Mouse (Mus musculus) embryonic facial prominence, embryonic 10.5 days (tissue): ENCODE results near the gene Bbof1. TPM values are rescaled to one million over a fixed set of nuclear protein-coding genes. Genes with fewer than 3 reads are reported as not detected.

Experiments used
- DNase-seq: peaks from one replicate; pipeline ENCODE4 v3.0.0-alpha.2; 2017; ENCODE audit warnings: low spot score
- H3K27ac ChIP-seq: fragments of 300-500 bp; sonication (generic); replicated peaks from 2 replicates; pipeline ENCODE4 v1.5.1; 2016; ENCODE audit warnings: mild to moderate bottlenecking
- H3K27me3 ChIP-seq: fragments of 300-500 bp; sonication (generic); replicated peaks from 2 replicates; pipeline ENCODE4 v1.6.1; 2016; ENCODE audit warnings: low read depth, mild to moderate bottlenecking; ENCODE audit not compliant: poor library complexity, severe bottlenecking
- H3K36me3 ChIP-seq: fragments of 300-500 bp; sonication (generic); replicated peaks from 2 replicates; pipeline ENCODE4 v1.6.1; 2016; ENCODE audit warnings: mild to moderate bottlenecking, moderate library complexity
- H3K4me1 ChIP-seq: fragments of 300-500 bp; sonication (generic); 2 replicates; pipeline ENCODE4 v1.6.1; 2016
- H3K4me3 ChIP-seq: fragments of 300-500 bp; sonication (generic); 2 replicates; pipeline ENCODE4 v1.5.1; 2016; ENCODE audit warnings: mild to moderate bottlenecking, moderate library complexity
- H3K9me3 ChIP-seq: fragments of 300-500 bp; sonication (generic); 2 replicates; pipeline ENCODE4 v1.6.1; 2016; ENCODE audit warnings: mild to moderate bottlenecking
- WGBS: fragments of 180-500 bp; shearing (Covaris S2); methylation state at CpG from one replicate; pipeline ENCODE4 v1.1.7; 2016; 5-methylcytosine and 5-hydroxymethylcytosine counted together
- polyA plus RNA-seq: library from polyadenylated mRNA; unstranded; fragments of >200 nt; fragmentation: Nextera tagmentation; extraction: Ambion mirVana; gene quantifications from 2 replicates; pipeline ENCODE4 v1.2.1, GENCODE M21; 2016

The Bbof1 gene
- polyA plus RNA-seq, 1 experiment from 2014 or later, result 0.80 TPM

- peak within 1 kb of the TSS; percentile 92 for H3K4me3 ChIP-seq
- H3K4me1 ChIP-seq, result peaks cover 24% of the 10 kb centered on the region
- H3K9me3 ChIP-seq, result no peaks in the 10 kb centered on the region
- peak within 1 kb of the TSS; percentile 84 for H3K27ac ChIP-seq
- peak; percentile 94 for DNase-seq
- H3K36me3 ChIP-seq, result peaks cover 7% of the 10 kb centered on the region
- WGBS, result under 1% methylated on average over 49 of the region's 49 CpGs
- H3K27me3 ChIP-seq, result 0 out of 2 replicates have a peak, but pooled peaks cover 4% of the 10 kb centered on the region
Measured at GRCm38 (mm10) chr12:84450718-84451646, 42.1 kb downstream of the Bbof1 start, which contains the start of the genes Aldh6a1 and Lin52. Gene Aldh6a1 (minus strand): TSS chr12:84451004. Gene Lin52 (plus strand): TSS chr12:84451422.

- Histone ChIP-seq H3K27me3 (no peaks in the 10 kb centered on the region), H3K4me1 (peaks cover 24% of the 10 kb centered on the region), H3K4me3 (peak overlapping the region; percentile 92), H3K36me3 (peaks cover 9% of the 10 kb centered on the region), H3K27ac (peak overlapping the region; percentile 84), H3K9me3 (no peaks in the 10 kb centered on the region)
- WGBS, result 2% methylated on average over 11 of the region's 11 CpGs
- peak; percentile 21 for DNase-seq
Measured at GRCm38 (mm10) chr12:84451801-84452200, 42.9 kb downstream of the Bbof1 start.

GRCm38 (mm10) chr12:84456911-84457310 lies 48.0 kb downstream of the Bbof1 start:
- no peaks in the 10 kb centered on the region; the same call in 1 of the 2 replicates for H3K9me3 ChIP-seq
- no peak overlapping the region for H3K4me3 ChIP-seq
- no peak for DNase-seq
- 93% methylated on average over 3 of the region's 3 CpGs for WGBS
- H3K4me1 ChIP-seq, result peaks cover 11% of the 10 kb centered on the region
- H3K36me3 ChIP-seq, result peaks cover 54% of the 10 kb centered on the region
- H3K27ac ChIP-seq, result no peak overlapping the region
- no peaks in the 10 kb centered on the region for H3K27me3 ChIP-seq

GRCm38 (mm10) chr12:84459845-84460244 lies 51.0 kb downstream of the Bbof1 start:
- Histone ChIP-seq H3K36me3 (peaks cover 80% of the 10 kb centered on the region), H3K4me3 (no peak overlapping the region), H3K4me1 (no peaks in the 10 kb centered on the region), H3K27me3 (no peaks in the 10 kb centered on the region), H3K9me3 (no peaks in the 10 kb centered on the region; the same call in 1 of the 2 replicates), H3K27ac (no peak overlapping the region)
- WGBS, result 63% methylated on average over 1 of the region's 1 CpGs
- DNase-seq, result no peak

- H3K27me3 ChIP-seq, result no peaks in the 10 kb centered on the region
- H3K9me3 ChIP-seq, result no peaks in the 10 kb centered on the region; the same call in 1 of the 2 replicates
- no peak for DNase-seq
- H3K36me3 ChIP-seq, result peaks cover 82% of the 10 kb centered on the region
- no peak overlapping the region for H3K27ac ChIP-seq
- 93% methylated on average over 5 of the region's 5 CpGs for WGBS
- no peaks in the 10 kb centered on the region for H3K4me1 ChIP-seq
- H3K4me3 ChIP-seq, result no peak overlapping the region
Measured at GRCm38 (mm10) chr12:84461416-84461815, 52.5 kb downstream of the Bbof1 start.

GRCm38 (mm10) chr12:84462856-84463255 lies 54.0 kb downstream of the Bbof1 start:
- Histone ChIP-seq H3K9me3 (no peaks in the 10 kb centered on the region; the same call in 1 of the 2 replicates), H3K36me3 (peaks cover 74% of the 10 kb centered on the region)

GRCm38 (mm10) chr12:84468701-84469100 lies 59.8 kb downstream of the Bbof1 start:
- peaks cover 52% of the 10 kb centered on the region for H3K36me3 ChIP-seq
- H3K27ac ChIP-seq, result no peak overlapping the region
- H3K9me3 ChIP-seq, result no peaks in the 10 kb centered on the region
- H3K4me1 ChIP-seq, result no peaks in the 10 kb centered on the region
- no peak overlapping the region for H3K4me3 ChIP-seq
- no peaks in the 10 kb centered on the region for H3K27me3 ChIP-seq
- no peak for DNase-seq
- 3% methylated on average over 1 of the region's 1 CpGs for WGBS

More at GRCm38 (mm10) chr12:84462856-84463255, 54.0 kb downstream of the Bbof1 start:
- no peak for DNase-seq
- WGBS, result 87% methylated on average over 3 of the region's 3 CpGs
- no peak overlapping the region for H3K4me3 ChIP-seq
- H3K4me1 ChIP-seq, result no peaks in the 10 kb centered on the region
- H3K27ac ChIP-seq, result no peak overlapping the region
- H3K27me3 ChIP-seq, result no peaks in the 10 kb centered on the region

GRCm38 (mm10) chr12:84478937-84479336 lies 70.1 kb downstream of the Bbof1 start:
- Histone ChIP-seq H3K4me3 (no peak overlapping the region), H3K9me3 (no peaks in the 10 kb centered on the region), H3K27ac (no peak overlapping the region), H3K36me3 (peaks cover 40% of the 10 kb centered on the region), H3K27me3 (peaks cover 3% of the 10 kb centered on the region; the same call in 1 of the 2 replicates), H3K4me1 (0 out of 2 replicates have a peak, but pooled peaks cover 3% of the 10 kb centered on the region)
- DNase-seq, result no peak
- 89% methylated on average over 7 of the region's 7 CpGs for WGBS

- DNase-seq, result no peak
- Histone ChIP-seq H3K36me3 (peaks cover 30% of the 10 kb centered on the region), H3K9me3 (no peaks in the 10 kb centered on the region), H3K27ac (no peak overlapping the region), H3K27me3 (peaks cover 3% of the 10 kb centered on the region; the same call in 1 of the 2 replicates), H3K4me3 (no peak overlapping the region), H3K4me1 (0 out of 2 replicates have a peak, but pooled peaks cover 3% of the 10 kb centered on the region)
- 57% methylated on average over 2 of the region's 2 CpGs for WGBS
Measured at GRCm38 (mm10) chr12:84481251-84481650, 72.4 kb downstream of the Bbof1 start.

- Histone ChIP-seq H3K36me3 (peaks cover 22% of the 10 kb centered on the region), H3K27ac (no peak overlapping the region), H3K27me3 (peaks cover 3% of the 10 kb centered on the region; the same call in 1 of the 2 replicates), H3K4me1 (peaks cover 12% of the 10 kb centered on the region), H3K4me3 (no peak overlapping the region), H3K9me3 (no peaks in the 10 kb centered on the region)
- no peak for DNase-seq
- 89% methylated on average over 14 of the region's 14 CpGs for WGBS
Measured at GRCm38 (mm10) chr12:84482778-84483585, 74.1 kb downstream of the Bbof1 start.

GRCm38 (mm10) chr12:84487324-84488056 lies 78.6 kb downstream of the Bbof1 start:
- DNase-seq, result peak; percentile 27
- Histone ChIP-seq H3K27me3 (peaks cover 3% of the 10 kb centered on the region; the same call in 1 of the 2 replicates), H3K27ac (no peak overlapping the region), H3K9me3 (no peaks in the 10 kb centered on the region), H3K4me1 (peaks cover 12% of the 10 kb centered on the region), H3K4me3 (no peak overlapping the region), H3K36me3 (0 out of 2 replicates have a peak, but pooled peaks cover 3% of the 10 kb centered on the region)
- 49% methylated on average over 8 of the region's 8 CpGs for WGBS
